Mouse (Mus musculus): ENCODE results near the gene 6030458C11Rik.

GRCm38 (mm10) chr15:12867269-12867668 lies 42.8 kb upstream of the 6030458C11Rik start:
- no peak for TF ChIP-seq CTCF (IDR thresholded peaks at IDR 0.05; ENCODE audit: borderline replicate concordance, extremely low read depth, insufficient read depth, insufficient read length)
- TF ChIP-seq POLR2A (IDR thresholded peaks at IDR 0.05; ENCODE audit: borderline replicate concordance, extremely low read depth, insufficient read depth, insufficient read length, poor library complexity, severe bottlenecking): no peak
